Mouse (Mus musculus): ENCODE measurements around the gene Hivep2. TPM values are rescaled to one million over a fixed set of nuclear protein-coding genes. Genes with fewer than 3 reads are reported as not detected.
A peak's percentile ranks its signal among the peaks of the same experiment; 100 is the strongest.

Gene Hivep2
- polyA plus RNA-seq, 1 experiment from 2014 or later, result 5.5 TPM

DNA sequence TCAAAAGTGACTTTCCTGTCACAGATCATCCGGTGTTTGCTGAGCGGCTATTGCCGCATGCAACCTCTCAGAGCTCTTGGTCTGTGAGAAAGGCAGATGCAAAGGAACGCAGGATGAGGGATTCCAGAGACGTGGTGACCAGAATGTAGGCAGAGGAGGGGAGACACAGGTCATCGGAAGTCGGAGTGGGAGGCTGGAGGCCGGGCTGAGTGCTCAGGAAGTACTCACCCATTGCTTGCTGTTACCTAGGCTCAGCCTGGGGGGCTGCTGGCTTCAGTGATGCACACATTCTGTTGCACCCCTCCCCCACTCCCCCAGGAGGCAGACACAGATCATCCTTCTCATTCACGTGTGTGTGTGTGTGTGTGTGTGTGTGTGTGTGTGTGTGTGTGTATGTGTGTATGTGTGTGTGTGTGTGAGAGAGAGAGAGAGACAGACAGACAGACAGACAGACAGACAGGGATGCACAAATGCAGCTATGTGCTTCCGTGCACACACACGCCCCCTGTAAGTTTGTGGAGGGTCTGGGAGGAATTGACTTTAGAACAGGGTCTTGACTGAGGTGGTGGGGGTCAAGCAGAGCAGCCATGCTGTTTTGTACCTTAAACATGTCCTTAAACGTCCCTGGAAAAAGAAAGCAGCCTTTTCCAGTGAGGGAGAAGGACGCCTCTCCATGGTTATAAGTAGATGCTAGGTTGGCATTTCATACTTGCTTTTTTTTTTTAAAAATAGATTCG, 78.3 kb downstream of the Hivep2 start:
- Histone ChIP-seq H3K4me1 (peaks cover 41% of the 10 kb centered on the region), H3K27me3 (no peaks in the 10 kb centered on the region)
- 29% methylated on average over 14 of the region's 14 CpGs for WGBS

DNA sequence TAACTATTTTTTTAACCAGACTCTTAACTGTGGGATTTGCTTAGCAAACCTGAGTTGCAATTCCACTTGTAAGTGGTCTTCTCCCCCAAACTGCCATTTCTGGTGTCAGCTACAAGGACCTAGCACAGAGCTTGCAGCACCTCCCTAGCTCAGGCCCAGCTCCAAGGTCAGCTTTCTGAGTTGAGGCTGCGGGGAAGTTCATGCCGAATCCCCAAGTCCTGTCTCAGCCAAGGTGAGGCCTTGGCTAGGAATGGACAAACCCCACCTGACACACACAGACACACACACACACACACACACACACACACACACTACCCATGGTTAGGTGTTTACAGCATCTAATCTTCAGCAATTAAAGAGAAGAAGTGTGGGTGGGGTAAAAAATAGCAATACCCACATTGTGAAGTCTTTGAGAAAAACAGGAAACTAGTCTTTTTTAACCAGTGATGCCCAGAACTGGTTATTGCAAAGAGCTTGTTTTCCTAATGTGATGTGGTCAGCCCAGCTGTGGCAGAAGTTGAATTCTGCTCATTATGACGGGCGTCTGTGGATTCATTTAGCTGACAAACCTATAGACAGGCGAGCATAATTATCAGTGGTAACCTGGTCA, 79.0 kb downstream of the Hivep2 start:
- Histone ChIP-seq H3K4me3 (no peak overlapping the region), H3K27ac (no peak overlapping the region), H3K9ac (no peak overlapping the region), H3K4me1 (peaks cover 41% of the 10 kb centered on the region), H3K4me2 (replicated peaks) (no peak overlapping the region), H3K9me3 (no peaks in the 10 kb centered on the region), H3K36me3 (no peaks in the 10 kb centered on the region), H3K27me3 (no peaks in the 10 kb centered on the region)
- ATAC-seq (ENCODE audit: insufficient number of reproducible peaks, insufficient read depth, low FRiP score, low TSS enrichment), result no peak
- WGBS, result 65% methylated on average over 5 of the region's 5 CpGs

More for the DNA sequence above, 78.3 kb downstream of the Hivep2 start:
- Histone ChIP-seq H3K4me3 (no peak overlapping the region), H3K9me3 (no peaks in the 10 kb centered on the region), H3K9ac (no peak overlapping the region), H3K27ac (no peak overlapping the region), H3K36me3 (no peaks in the 10 kb centered on the region), H3K4me2 (replicated peaks) (no peak overlapping the region)
- ATAC-seq (ENCODE audit: insufficient number of reproducible peaks, insufficient read depth, low FRiP score, low TSS enrichment), result no peak

DNA sequence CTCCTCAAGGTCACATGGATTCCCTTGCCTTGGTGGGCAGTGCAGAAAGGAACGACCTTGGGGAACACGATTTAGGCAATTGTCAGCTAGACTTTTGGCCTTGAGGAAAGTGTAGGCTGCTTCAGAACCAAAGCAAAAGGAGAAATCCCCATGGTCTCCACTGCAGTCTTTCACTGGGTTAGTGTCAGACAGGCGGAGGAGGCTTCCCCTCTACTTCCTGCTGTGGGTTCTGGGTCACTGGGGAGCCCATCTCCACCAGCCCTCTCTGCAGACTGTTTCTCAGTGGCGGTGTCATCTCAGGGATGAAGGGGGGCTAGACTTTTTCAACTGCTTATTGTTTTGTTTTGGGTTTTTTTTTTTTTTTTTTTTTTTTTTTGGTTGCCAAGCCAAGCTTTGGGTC, 79.9 kb downstream of the Hivep2 start:
- Histone ChIP-seq H3K27me3 (no peaks in the 10 kb centered on the region), H3K27ac (no peak overlapping the region), H3K4me2 (replicated peaks) (no peak overlapping the region), H3K4me1 (peaks cover 39% of the 10 kb centered on the region), H3K36me3 (no peaks in the 10 kb centered on the region), H3K4me3 (no peak overlapping the region), H3K9ac (no peak overlapping the region), H3K9me3 (no peaks in the 10 kb centered on the region)
- WGBS, result 17% methylated on average over 4 of the region's 4 CpGs
- ATAC-seq (ENCODE audit: insufficient number of reproducible peaks, insufficient read depth, low FRiP score, low TSS enrichment), result no peak

DNA sequence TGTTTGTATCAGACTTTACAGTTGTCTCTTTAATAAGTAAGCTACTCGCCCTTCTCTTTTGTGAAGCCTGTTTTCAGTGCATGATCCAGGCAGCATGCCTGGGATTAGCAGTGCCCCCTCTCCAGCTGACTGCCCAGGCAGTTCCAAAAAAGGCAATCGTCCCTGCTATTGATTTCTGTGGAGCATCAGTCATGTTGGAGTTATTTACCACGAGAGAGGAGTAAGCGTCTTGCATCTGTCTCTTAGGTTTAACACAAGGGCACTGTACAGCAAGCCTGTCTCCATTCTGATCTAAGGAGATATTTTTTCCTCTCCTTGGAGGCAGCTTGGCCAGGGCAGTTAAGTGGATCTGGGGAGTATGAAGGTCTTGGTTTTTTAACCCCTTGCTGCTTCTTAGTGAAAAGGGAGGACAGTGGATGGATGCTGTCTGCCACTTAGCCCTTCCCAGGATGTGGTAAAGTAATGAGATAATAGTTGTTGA, 80.3 kb downstream of the Hivep2 start:
- no peaks in the 10 kb centered on the region for H3K36me3 ChIP-seq
- no peak overlapping the region for H3K9ac ChIP-seq
- H3K27me3 ChIP-seq, result no peaks in the 10 kb centered on the region
- H3K4me3 ChIP-seq, result no peak overlapping the region
- no peaks in the 10 kb centered on the region for H3K9me3 ChIP-seq
- no peak for ATAC-seq (ENCODE audit: insufficient number of reproducible peaks, insufficient read depth, low FRiP score, low TSS enrichment)
- no peak overlapping the region for H3K4me2 ChIP-seq (replicated peaks)
- H3K27ac ChIP-seq, result 0 out of 2 replicates have a peak overlapping the region, but pooled peaks have one; percentile 8
- peaks cover 36% of the 10 kb centered on the region for H3K4me1 ChIP-seq
- 22% methylated on average over 4 of the region's 4 CpGs for WGBS

DNA sequence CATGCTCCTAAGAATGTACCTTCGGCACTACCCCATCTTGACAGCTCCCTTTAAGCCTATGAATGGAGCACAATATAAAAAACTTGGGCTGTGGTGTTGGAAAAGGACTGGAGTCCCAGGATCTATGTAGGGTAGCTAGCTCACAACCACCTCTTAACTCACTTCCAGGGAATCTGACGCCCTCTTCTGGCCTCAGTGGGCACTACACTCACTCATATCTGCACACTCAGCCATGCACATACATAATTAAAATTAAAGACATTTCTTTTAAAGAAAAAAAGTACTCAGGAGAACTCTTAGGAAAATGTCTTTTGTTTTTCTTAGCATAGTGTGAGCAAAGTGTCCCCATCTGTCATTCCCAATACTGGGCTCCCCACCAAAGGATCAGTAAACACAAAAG, 81.1 kb downstream of the Hivep2 start:
- H3K4me2 ChIP-seq (replicated peaks), result no peak overlapping the region
- no peak overlapping the region for H3K27ac ChIP-seq
- no peak overlapping the region for H3K9ac ChIP-seq
- H3K27me3 ChIP-seq, result no peaks in the 10 kb centered on the region
- peaks cover 36% of the 10 kb centered on the region for H3K4me1 ChIP-seq
- WGBS, result 66% methylated on average over 2 of the region's 2 CpGs
- no peaks in the 10 kb centered on the region for H3K36me3 ChIP-seq
- no peak for ATAC-seq (ENCODE audit: insufficient number of reproducible peaks, insufficient read depth, low FRiP score, low TSS enrichment)
- H3K9me3 ChIP-seq, result no peaks in the 10 kb centered on the region
- H3K4me3 ChIP-seq, result no peak overlapping the region

DNA sequence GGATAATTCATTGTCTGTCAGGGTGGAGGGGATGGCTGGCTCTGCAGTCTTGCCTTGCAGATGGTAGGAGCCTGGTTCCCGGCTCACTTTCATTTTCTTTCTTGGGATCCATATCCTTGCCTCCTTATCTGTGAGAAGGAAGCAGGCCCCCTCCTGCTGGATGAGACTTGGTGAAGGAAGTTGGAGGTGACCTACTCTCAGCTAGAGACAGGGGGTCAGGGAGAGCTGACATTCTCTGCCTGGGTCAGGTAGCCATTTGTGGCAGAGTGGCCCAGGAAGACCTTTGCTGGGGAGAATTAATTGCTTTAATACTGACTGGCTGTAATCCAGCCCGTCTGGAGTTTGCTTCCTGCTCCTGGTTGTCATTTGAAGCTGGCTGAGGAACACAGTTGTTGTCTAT, 81.8 kb downstream of the Hivep2 start:
- Histone ChIP-seq H3K27me3 (no peaks in the 10 kb centered on the region), H3K9ac (no peak overlapping the region), H3K4me1 (peaks cover 36% of the 10 kb centered on the region), H3K9me3 (no peaks in the 10 kb centered on the region), H3K27ac (no peak overlapping the region), H3K4me3 (no peak overlapping the region), H3K4me2 (replicated peaks) (no peak overlapping the region), H3K36me3 (no peaks in the 10 kb centered on the region)
- 26% methylated on average over 2 of the region's 2 CpGs for WGBS
- no peak for ATAC-seq (ENCODE audit: insufficient number of reproducible peaks, insufficient read depth, low FRiP score, low TSS enrichment)

DNA sequence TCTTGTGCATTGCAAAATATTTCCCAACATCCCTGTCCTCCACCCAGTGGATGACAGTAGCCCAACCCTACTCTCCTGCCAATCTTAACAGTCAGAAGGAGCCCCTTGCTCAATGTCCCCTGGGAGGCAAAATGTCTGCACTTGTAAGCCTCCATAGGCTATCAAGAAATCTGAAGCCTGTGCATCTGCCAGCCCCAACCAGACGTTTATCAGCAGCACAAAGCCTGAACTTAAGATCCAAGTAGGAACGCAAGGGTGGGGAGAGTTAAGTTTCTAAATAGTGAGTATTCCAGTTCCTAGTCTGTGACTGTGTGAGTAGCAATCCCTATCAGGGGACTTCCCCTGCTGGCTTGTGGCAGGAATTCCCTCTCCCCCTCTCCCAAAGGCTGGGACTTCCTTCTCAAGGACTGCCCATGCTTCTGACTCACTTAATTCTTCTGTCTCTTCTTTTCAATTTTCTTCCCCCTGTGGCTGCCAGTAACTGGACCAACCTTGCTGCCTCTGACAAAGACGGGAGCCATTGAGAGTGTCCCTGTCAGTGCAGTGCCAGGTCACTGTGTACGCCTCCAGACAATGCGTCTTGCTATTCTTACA, 82.5 kb downstream of the Hivep2 start:
- no peak overlapping the region for H3K9ac ChIP-seq
- H3K4me1 ChIP-seq, result peaks cover 35% of the 10 kb centered on the region
- H3K36me3 ChIP-seq, result no peaks in the 10 kb centered on the region
- H3K4me2 ChIP-seq (replicated peaks), result no peak overlapping the region
- H3K27ac ChIP-seq, result no peak overlapping the region
- H3K9me3 ChIP-seq, result no peaks in the 10 kb centered on the region
- 48% methylated on average over 5 of the region's 5 CpGs for WGBS
- ATAC-seq (ENCODE audit: insufficient number of reproducible peaks, insufficient read depth, low FRiP score, low TSS enrichment), result peak; percentile 62; the same call in 1 of the 2 replicates
- no peaks in the 10 kb centered on the region for H3K27me3 ChIP-seq
- no peak overlapping the region for H3K4me3 ChIP-seq

DNA sequence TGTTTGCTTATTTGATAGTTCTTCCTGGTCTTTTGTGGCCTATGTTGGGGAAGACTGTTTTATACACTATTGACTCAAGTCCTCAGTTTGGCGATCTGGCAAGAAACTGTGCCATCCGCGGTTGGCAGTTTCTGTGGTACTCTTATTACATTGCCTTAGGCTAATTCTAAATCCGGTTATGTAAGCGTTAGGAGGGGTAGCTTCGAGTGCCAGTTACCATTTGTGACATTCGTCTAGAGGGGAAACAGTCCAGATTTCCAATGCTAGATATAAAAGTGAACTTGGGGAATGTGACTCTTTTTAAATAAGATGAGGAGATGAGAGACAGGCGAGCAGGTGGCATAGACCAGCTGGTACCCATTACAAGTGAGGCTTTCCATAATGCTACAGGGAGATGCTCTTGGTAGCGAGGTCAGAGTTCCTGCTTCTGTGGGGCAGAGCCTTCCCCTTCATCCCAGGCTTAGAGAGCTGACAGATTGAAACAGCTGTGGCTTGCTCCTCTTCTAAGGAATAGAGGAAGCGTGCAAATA, 83.1 kb downstream of the Hivep2 start:
- Histone ChIP-seq H3K9ac (no peak overlapping the region), H3K9me3 (no peaks in the 10 kb centered on the region), H3K36me3 (no peaks in the 10 kb centered on the region), H3K4me3 (no peak overlapping the region), H3K27me3 (no peaks in the 10 kb centered on the region), H3K27ac (no peak overlapping the region), H3K4me2 (replicated peaks) (no peak overlapping the region), H3K4me1 (peaks cover 32% of the 10 kb centered on the region)
- no peak for ATAC-seq (ENCODE audit: insufficient number of reproducible peaks, insufficient read depth, low FRiP score, low TSS enrichment)
- 42% methylated on average over 10 of the region's 10 CpGs for WGBS

DNA sequence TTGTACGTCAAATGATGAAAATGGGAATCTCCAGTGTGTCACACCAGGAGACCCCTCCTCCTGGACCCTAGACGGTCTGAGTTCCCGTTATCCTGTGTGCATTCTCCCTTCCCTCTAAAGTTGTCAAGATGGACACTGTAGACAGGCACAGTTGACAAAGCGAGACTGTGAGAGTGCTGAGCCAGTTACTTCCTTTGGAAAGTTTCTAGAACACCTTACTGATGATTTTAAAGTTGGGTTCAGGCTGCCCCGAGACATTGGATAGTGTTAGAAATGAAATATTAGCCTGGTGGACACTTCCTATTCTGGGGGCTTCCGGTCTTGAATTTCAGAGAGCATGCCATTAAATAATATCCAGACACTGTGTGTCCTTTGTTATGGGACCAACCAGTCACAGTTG, 83.8 kb downstream of the Hivep2 start:
- H3K4me2 ChIP-seq (replicated peaks), result no peak overlapping the region
- ATAC-seq (ENCODE audit: insufficient number of reproducible peaks, insufficient read depth, low FRiP score, low TSS enrichment), result no peak
- no peaks in the 10 kb centered on the region for H3K27me3 ChIP-seq
- 80% methylated on average over 6 of the region's 6 CpGs for WGBS
- no peak overlapping the region for H3K4me3 ChIP-seq
- H3K9me3 ChIP-seq, result no peaks in the 10 kb centered on the region
- no peak overlapping the region for H3K9ac ChIP-seq
- H3K4me1 ChIP-seq, result peaks cover 27% of the 10 kb centered on the region
- no peaks in the 10 kb centered on the region for H3K36me3 ChIP-seq
- H3K27ac ChIP-seq, result no peak overlapping the region

DNA sequence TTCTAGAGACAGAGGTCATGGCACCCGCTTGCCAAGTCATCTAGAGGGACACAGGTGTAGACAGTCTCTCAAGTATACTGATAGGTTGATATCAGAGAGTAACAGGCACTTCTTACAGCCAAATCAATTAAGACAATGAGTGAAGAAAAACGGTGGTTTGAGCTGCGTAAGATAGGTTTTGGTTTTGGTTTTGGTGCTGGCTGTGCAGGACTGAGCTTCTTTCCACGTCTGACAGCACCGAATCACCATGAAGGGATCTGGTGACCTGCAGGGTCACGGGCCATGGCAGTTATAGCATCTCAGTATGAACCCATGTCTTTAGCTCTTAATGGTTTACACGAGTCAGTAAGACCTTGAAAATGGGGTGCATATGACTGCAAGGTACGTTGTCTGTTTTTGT, 84.7 kb downstream of the Hivep2 start:
- Histone ChIP-seq H3K4me2 (replicated peaks) (no peak overlapping the region), H3K36me3 (no peaks in the 10 kb centered on the region), H3K27ac (no peak overlapping the region), H3K9me3 (no peaks in the 10 kb centered on the region), H3K4me1 (peaks cover 27% of the 10 kb centered on the region), H3K4me3 (no peak overlapping the region), H3K27me3 (no peaks in the 10 kb centered on the region), H3K9ac (no peak overlapping the region)
- ATAC-seq (ENCODE audit: insufficient number of reproducible peaks, insufficient read depth, low FRiP score, low TSS enrichment), result no peak
- 86% methylated on average over 8 of the region's 8 CpGs for WGBS

DNA sequence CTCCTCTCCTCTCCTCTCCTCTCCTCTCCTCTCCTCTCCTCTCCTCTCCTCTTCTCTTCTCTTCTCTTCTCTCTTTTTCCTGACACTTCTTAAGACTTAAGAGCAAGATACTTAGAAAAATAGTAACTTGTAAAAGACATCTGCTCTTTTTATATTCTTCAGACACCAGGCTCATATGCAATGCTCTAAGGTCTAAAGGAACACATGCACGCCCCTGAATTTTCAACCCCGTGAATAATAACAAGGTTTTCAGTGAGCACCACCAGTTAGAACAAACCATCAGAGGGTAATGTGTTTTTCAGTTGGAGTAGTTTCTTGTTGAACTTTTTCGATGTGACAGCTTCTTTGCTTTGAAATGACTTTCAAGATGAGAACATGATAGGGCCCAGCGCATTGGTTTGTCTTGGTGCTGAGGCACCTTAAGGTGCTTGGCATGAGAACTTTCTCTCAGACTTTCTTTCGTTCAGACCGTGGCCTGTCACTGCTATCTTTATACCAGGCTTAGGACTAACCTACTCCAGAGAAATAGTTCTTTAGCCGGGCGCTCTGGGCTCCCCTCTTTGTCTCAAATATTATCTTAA, 86.3 kb downstream of the Hivep2 start:
- no peaks in the 10 kb centered on the region for H3K27me3 ChIP-seq
- H3K4me2 ChIP-seq (replicated peaks), result no peak overlapping the region
- H3K4me1 ChIP-seq, result peaks cover 31% of the 10 kb centered on the region
- 93% methylated on average over 8 of the region's 8 CpGs for WGBS
- H3K9me3 ChIP-seq, result no peaks in the 10 kb centered on the region
- ATAC-seq (ENCODE audit: insufficient number of reproducible peaks, insufficient read depth, low FRiP score, low TSS enrichment), result no peak
- H3K36me3 ChIP-seq, result no peaks in the 10 kb centered on the region
- no peak overlapping the region for H3K4me3 ChIP-seq
- H3K27ac ChIP-seq, result no peak overlapping the region
- no peak overlapping the region for H3K9ac ChIP-seq
